Mouse (Mus musculus) testis, adult 2 months (tissue): ENCODE measurements at regions not wholly inside any gene's neighbourhood (a gene's known extent, or its start where the extent isn't known, plus 50 kb on each side); places are given as distances from the start of the nearest gene placed in this dataset.

Experiments used
- CTCF ChIP-seq: fragments of 200-500 bp; IDR thresholded peaks from 2 replicates; pipeline ENCODE4 v1.5.1; 2012; ENCODE audit warnings: low read depth, mild to moderate bottlenecking, inconsistent platforms, low read length, moderate library complexity; ENCODE audit not compliant: control insufficient read depth, insufficient read depth, insufficient replicate concordance
- POLR2A ChIP-seq: fragments of 200-500 bp; IDR thresholded peaks from 2 replicates; pipeline ENCODE4 v1.6.1; 2012; ENCODE audit warnings: low read depth, mild to moderate bottlenecking, inconsistent platforms, low read length, moderate library complexity; ENCODE audit not compliant: control insufficient read depth

DNA sequence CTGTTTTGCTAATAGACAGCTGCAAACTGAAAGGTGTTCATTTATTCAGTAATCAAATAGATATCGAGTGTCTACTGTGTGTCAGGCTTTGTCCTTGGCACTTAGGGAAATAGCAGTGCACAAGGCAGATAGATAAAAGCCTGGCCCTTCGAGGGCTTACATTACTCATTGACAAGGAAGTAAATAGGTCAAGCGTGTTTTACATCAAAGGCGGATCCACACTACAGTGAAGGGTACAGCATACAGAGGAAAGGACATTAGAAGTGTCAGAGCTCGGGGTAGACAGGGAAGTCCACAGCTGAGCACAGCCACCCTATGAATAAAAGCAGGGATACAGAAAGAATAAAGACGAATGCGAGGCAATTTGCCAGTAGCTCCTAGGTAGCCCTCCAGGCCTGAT is 251.6 kb upstream of the Zfp703 start:
- TF ChIP-seq CTCF, result no peak
- no peak for TF ChIP-seq POLR2A
